Mouse (Mus musculus) olfactory bulb, adult 2 months (tissue): ENCODE measurements at regions not wholly inside any gene's neighbourhood (a gene's known extent, or its start where the extent isn't known, plus 50 kb on each side); places are given as distances from the start of the nearest gene placed in this dataset.

Experiments used
- CTCF ChIP-seq: fragments of 200-500 bp; IDR thresholded peaks from 2 replicates; pipeline ENCODE4 v1.5.1; 2012; ENCODE audit warnings: low read depth, mild to moderate bottlenecking, low read length, moderate library complexity; ENCODE audit not compliant: insufficient read depth
- POLR2A ChIP-seq: fragments of 200-500 bp; IDR thresholded peaks from 2 replicates; pipeline ENCODE4 v1.6.1; 2012; ENCODE audit warnings: mild to moderate bottlenecking, low read depth, low read length, moderate library complexity; ENCODE audit not compliant: insufficient read depth

GRCm38 (mm10) chr1:90501373-90501772, 101.4 kb upstream of the Cops8 start:
- TF ChIP-seq POLR2A (no peak), CTCF (no peak)
